Mouse (Mus musculus) erythroblast, embryonic 14.5 days (primary cell): ENCODE measurements around the gene Cfap61.

ENCODE experiments used
- GATA1 ChIP-seq: IDR thresholded peaks from 2 replicates; pipeline ENCODE4 v1.6.1; 2012; ENCODE audit warnings: low read length, inconsistent platforms, mixed read lengths
- TAL1 ChIP-seq: IDR thresholded peaks from 3 replicates; pipeline ENCODE4 v1.6.1; 2012; ENCODE audit warnings: low read length, inconsistent platforms, mixed read lengths

DNA sequence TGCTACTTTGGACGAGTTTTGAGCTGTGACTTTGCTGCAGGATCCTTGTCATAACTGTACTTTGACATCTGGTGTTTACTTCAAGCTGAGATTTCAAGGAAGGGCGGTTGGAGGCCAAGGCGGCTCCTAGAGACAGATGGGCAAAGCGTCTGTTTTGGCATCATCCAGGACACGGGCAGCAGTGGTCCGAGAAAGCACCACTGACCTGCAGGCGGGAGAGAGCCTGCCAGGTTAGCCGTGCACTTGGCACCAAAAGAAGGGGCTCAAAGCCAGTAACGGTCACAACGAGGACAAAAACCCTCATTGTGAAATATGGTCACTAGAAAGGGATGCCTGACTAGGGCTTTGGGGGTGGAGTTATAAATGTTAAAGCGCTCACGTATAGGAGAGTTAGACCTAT is 36.2 kb downstream of the Cfap61 start:
- TF ChIP-seq TAL1 (no peak), GATA1 (no peak)
